Mouse (Mus musculus): ENCODE measurements around the gene Grid2. TPM values are rescaled to one million over a fixed set of nuclear protein-coding genes. Genes with fewer than 3 reads are reported as not detected.
"Not testable (repeated sequence)": the region's sequence is repeated elsewhere in the genome, so short reads cannot be mapped to it uniquely, and the experiment has no call there.

The Grid2 gene
- total RNA-seq (2021) = 10 to 100 TPM; 13.5 to 17.8 TPM

GRCm38 (mm10) chr6:63255826-63256555 lies at the start of gene Grid2:
Gene Grid2 (plus strand): TSS chr6:63255876.
- peak; percentile 42 to 63 for DNase-seq (ENCODE audit: extremely low spot score in 1 of 2, low spot score in 1 of 2)

DNA sequence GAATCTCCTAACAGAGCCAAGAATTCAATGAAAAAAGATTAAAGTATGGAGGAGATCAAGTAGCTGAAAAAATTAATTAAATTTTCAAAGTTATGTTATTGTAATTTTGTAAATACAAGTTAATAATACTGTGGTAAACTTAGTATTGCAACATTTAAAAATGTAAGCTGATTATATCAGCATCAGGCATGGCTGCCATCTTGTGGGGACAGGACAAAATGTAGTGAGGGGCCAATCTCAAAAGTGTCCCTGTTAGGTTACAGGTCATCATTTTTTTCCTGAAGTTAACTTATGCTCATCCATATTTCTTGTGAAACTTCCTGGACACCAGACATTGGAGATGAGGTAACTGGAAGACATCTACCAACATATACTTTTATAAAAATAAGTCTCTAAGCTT lies 4.9 kb upstream of the Grid2 start:
- no peak for DNase-seq (ENCODE audit: extremely low spot score in 1 of 2, low spot score in 1 of 2)

DNA sequence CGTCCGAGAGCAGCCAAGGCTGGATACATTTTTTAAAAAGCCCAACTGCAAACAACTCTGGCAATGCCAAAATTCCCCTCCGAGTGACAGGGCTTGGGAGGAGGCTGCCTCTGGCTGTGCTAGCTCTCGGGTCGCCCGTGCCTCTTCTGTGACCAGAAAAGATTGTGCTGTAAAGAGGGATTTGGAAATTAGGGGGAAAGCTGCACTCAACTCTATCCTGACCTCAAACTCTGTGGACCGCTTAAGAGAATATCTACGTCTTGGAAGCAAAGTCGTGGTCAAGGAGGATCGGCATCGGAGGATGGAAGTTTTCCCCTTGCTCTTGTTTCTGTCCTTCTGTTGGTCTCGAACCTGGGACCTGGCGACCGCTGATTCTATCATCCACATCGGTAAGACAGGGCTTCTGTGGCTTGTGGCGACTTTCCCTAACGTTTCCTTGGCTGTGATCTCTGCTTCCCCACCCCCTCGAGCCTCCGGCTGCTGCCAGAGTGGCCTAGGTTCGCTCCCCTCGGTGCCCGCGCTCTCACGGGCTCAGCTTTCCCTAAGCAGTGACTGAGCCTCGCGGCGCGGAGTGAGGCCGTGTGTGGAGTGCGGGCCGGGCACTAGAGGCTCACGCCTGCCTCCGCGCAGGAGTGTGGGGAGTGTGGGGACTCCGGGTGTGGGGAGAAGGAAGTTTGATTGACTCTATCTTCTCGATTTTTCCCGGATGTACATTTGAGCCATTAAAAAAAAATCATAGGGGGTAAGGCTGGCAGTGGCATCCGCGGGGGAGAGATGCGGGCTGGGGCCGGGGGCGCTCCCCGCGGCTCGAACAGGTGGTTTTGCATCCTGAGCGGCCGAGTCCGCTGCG lies 1.1 kb downstream of the Grid2 start:
- DNase-seq (ENCODE audit: extremely low spot score in 1 of 2, low spot score in 1 of 2) = peak; percentile 56 to 58

DNA sequence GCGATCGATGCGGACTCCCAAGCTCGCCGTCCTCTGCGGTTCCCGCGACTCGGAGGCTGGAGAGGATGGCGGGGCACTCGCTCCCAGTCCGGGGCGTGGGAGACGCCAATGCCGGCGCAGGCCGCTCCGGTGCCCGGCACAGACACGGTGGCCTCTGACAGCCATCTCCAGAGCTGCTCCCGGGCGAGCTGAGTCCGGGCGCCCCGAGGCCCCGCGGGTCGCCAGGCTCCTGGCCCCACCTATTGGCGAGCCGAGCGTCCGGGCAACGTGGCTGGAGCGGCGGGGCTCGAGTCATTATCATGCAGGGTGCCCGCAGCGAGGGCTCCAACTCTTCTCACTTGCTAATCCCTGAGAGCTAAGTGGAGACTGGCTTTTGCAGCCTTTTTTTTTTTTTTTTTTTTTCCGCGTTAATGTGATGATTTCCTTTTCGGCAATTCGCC lies 1.8 kb downstream of the Grid2 start:
- DNase-seq (ENCODE audit: extremely low spot score in 1 of 2, low spot score in 1 of 2) = peak in 1 of 2 experiments; percentile 49

- peak in 1 of 2 experiments; percentile 11 for DNase-seq (ENCODE audit: extremely low spot score in 1 of 2, low spot score in 1 of 2)
These were observed 2.2 kb downstream of the Grid2 start for GRCm38 (mm10) chr6:63257876-63258275.

DNA sequence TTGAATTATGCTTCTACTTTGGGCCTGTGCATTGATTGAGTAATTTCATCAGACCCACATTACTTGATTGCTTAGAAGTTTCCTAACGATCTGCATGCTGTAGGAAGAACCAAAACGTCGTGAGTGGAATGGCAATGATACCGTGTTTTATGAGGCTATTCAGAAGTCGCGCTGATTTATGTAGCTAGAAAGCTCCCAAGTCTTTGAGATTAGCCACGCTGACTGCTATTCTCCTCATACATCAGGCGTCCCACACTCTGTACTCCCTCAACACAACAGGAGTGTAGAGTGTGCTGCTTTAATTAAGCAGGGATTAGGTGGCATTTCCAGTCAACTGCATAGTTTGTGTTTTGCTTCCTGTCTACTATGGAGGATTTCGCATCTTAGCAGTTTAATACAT lies 4.1 kb downstream of the Grid2 start:
- no peak for DNase-seq (ENCODE audit: extremely low spot score in 1 of 2, low spot score in 1 of 2)

DNA sequence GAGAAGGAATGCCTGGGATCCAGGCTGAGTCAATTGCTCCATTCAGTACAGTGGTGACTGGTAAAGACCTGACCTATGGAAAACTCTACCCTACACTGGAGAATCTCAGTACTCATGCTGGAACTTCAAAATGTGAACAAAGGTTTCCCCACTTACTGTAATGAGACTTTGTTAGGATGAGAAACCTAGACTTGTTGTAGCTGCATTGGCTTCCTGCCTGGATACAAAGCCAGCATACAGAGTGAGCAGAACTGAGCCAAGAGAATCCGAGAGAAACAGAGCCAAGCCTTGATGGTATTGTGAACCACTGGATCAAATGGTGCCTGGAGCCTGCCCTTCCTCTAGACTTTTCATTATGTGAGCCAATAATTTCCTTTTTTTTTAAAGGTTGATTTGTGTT lies 28.7 kb downstream of the Grid2 start:
- no peak for DNase-seq (ENCODE audit: extremely low spot score in 1 of 2, low spot score in 1 of 2)

DNA sequence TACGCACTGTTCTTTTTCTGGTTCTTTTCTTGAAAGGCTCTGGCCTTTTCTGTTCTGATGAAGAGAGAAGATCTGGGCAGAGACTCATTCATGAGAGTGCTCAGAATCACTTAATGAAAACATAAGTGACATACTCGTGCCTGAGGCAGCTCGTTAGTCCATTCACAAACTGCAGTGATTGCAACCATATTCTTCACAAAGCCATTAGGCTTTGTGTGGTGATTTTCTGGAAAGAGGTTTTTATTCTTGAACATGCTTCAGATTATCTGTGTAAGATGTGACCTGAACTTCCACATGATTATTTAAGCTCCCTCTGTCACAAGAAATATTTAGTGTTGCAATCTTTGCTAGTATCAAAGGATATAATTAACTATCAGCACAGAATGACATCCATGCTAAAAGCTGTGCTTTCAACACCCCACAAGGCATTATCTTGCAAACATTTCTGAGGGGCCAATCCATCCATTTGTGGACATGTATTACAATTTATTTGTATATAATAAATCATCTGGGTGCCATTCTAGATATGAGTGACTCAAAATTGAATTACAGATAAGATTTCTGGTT lies 86.8 kb downstream of the Grid2 start:
- no peak for DNase-seq (ENCODE audit: extremely low spot score in 1 of 2, low spot score in 1 of 2)

DNA sequence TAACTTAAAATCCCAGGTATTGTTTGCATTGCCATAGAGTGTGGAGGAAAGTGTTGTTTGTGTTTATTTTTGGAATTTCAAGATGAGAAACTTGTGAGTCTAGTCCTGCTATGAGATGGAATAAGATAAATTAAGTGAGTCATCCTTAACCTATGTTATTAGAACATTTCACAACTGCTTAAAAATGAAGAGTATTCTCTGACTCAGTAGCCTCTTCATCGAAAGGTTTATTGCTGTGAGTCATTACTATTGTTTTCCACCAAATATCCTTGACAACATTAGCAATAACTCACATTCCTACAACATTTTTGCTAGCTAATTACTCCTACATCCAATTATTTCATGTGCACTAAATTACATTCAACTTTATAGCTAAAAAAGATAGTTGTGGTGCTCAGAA lies 91.3 kb downstream of the Grid2 start:
- DNase-seq (ENCODE audit: extremely low spot score in 1 of 2, low spot score in 1 of 2) = no peak

DNA sequence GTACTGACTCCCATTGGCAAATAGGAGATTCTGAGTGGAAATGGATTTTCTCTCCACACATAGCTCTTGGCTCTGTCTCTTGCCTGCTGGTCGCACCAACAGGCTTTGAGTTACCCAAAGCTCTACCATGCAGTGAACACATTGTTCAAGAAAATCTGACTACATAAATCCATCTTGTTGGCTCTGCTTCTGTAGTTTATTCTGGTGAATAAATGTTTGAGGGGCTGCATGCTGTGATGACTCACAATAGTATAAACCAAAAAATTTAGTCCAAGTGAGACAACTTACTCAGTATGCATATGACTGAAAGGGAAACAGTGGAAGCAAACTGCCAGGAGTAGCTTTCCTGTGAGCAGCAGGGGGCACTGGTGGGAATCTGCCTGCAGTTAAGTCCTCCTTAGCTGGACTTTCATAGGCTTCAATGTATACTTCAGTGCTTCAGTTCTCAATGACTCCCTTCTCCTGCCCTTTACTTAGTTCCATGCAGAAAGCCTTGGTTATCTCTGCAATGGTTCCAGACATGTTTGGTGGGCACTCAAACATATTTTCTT lies 125.5 kb downstream of the Grid2 start:
- no peak for DNase-seq (ENCODE audit: extremely low spot score in 1 of 2, low spot score in 1 of 2)

DNA sequence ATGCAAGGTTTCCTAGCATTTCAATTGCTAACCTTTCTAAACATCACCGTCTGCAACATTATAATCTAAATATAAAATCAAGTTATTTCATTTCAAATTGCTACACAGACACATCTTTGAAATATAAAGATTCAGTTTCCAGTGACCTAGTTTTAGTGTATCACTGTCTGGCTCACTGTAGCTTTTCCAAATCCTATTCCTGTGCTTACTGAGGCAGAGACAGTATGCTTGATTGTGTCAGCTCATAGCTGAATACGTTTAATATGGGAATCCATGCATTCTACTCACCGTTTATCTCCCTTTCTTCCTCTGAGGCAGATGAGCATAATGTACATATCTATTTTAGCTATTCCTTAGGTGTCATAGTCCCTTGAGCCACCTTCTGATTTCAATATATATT lies 146.0 kb downstream of the Grid2 start:
- DNase-seq (ENCODE audit: extremely low spot score in 1 of 2, low spot score in 1 of 2) = no peak

- DNase-seq (ENCODE audit: extremely low spot score in 1 of 2, low spot score in 1 of 2) = no peak
These were observed 161.9 kb downstream of the Grid2 start for GRCm38 (mm10) chr6:63417534-63417933.

DNA sequence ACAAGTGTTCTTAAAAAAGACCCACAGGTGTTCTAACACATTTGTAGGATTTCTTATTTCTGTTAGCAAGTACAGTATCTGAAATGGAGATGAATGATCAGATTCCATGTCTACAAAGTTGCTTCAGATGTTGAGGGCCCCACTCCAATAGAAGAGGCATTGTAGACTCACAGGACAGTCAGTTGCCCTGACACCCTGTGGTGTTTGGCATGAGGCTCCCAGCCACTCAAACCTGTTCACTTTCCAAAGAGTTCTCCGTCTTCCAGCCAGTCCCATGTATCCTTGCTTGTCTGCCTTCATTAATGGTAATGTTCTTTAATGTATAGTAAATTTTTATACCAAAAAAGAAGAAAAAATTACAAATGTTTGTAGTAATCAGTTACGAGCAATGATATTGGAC lies 177.1 kb downstream of the Grid2 start:
- no peak for DNase-seq (ENCODE audit: extremely low spot score in 1 of 2, low spot score in 1 of 2)

GRCm38 (mm10) chr6:63448175-63448574 lies 192.5 kb downstream of the Grid2 start:
- DNase-seq (ENCODE audit: extremely low spot score in 1 of 2, low spot score in 1 of 2) = no peak

DNA sequence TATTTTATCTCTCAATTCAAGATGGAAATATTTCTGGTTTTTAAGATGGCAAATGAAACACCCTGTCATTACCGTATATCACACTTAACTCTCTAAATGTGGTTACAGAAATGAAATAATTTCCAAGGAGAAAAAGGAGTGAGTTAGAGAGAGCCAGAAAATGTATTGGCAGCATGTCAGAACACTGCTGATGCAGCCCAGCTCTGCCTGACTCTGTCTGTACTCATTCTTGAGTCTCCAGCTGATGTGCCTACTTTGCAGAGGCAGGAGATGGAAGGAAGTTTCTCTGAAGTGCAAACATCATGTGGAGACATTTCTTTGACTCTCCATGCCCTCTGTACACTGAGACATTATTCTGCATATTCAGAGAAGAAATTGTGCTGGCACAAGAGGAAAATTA lies 226.5 kb downstream of the Grid2 start:
- no peak for DNase-seq (ENCODE audit: extremely low spot score in 1 of 2, low spot score in 1 of 2)

DNA sequence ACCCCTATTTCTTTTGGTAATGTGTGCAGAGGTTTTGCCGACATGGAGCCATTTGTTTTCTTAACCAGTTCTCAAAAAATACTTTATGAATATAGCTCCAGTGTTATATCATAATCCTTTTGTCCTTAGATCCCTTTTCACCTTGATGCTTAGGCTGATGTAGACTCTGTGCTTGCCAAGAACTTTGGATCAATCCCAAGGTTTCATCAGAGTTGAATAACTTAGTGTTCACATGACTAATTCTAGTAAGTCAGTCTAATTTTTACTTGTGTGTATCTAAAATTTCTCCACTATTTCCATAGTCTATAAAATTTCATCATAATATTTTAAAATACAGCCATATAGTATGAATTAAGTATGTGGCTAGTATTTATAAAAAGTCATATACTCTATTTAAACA lies 259.3 kb downstream of the Grid2 start:
- no peak for DNase-seq (ENCODE audit: extremely low spot score in 1 of 2, low spot score in 1 of 2)

- DNase-seq (ENCODE audit: extremely low spot score in 1 of 2, low spot score in 1 of 2) = no peak
These were observed 260.3 kb downstream of the Grid2 start for GRCm38 (mm10) chr6:63515957-63516356.

GRCm38 (mm10) chr6:63531751-63532150 lies 276.1 kb downstream of the Grid2 start:
- no peak for DNase-seq (ENCODE audit: extremely low spot score in 1 of 2, low spot score in 1 of 2)

GRCm38 (mm10) chr6:63532901-63533300 lies 277.2 kb downstream of the Grid2 start:
- no peak for DNase-seq (ENCODE audit: extremely low spot score in 1 of 2, low spot score in 1 of 2)

DNA sequence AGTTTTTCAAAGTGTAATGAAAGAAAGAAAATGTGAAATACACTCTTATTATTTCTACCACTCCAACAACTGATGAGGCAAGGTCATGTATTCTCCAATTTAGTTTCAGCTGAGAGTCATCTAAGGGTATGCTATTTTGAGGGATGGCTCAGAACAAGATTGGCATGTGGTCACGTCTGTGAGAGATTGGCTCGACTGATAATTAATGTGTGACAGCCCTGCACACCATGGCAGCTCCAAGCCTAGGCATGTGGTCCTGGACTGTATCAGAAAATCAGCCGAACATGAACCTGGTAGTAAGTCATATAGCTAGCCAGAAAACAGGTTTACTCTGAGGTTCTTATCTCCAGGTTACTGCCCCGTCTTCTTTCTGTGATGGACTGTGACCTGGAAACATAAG lies 292.1 kb downstream of the Grid2 start:
- DNase-seq (ENCODE audit: extremely low spot score in 1 of 2, low spot score in 1 of 2) = no peak

- not testable (repeated sequence) for DNase-seq (ENCODE audit: extremely low spot score in 1 of 2, low spot score in 1 of 2)
These were observed 313.1 kb downstream of the Grid2 start for GRCm38 (mm10) chr6:63568741-63569140.
